Mouse (Mus musculus) cerebellum, adult 2 months (tissue): ENCODE results near the gene Timm8b. TPM values are rescaled to one million over a fixed set of nuclear protein-coding genes. Genes with fewer than 3 reads are reported as not detected.
"Not testable (repeated sequence)": the region's sequence is repeated elsewhere in the genome, so short reads cannot be mapped to it uniquely, and the experiment has no call there.

Experiments
- DNase-seq, 2 experiments: peaks; one replicate each; pipeline ENCODE4 v3.0.0; 2021
- H3K27ac ChIP-seq: fragments of 200-500 bp; 2 replicates; pipeline ENCODE4 v1.5.1; 2012; ENCODE audit warnings: low read length, control low read depth, inconsistent platforms; ENCODE audit not compliant: insufficient read depth
- H3K27me3 ChIP-seq: fragments of 200-500 bp; 2 replicates; pipeline ENCODE4 v1.6.1; 2012; ENCODE audit warnings: inconsistent platforms, mild to moderate bottlenecking, low read length, moderate library complexity; ENCODE audit not compliant: control insufficient read depth, insufficient read depth
- H3K4me1 ChIP-seq: fragments of 200-500 bp; 2 replicates; pipeline ENCODE4 v1.6.1; 2011; ENCODE audit warnings: low read length; ENCODE audit not compliant: control insufficient read depth, insufficient read depth
- H3K4me3 ChIP-seq: fragments of 200-500 bp; replicated peaks from 2 replicates; pipeline ENCODE3; 2011; ENCODE audit warnings: mild to moderate bottlenecking, low read depth, low read length, control low read depth; ENCODE audit not compliant: insufficient read depth
- CTCF ChIP-seq: fragments of 200-500 bp; IDR thresholded peaks from 2 replicates; pipeline ENCODE4 v1.5.1; 2011; ENCODE audit warnings: low read depth, mild to moderate bottlenecking, control low read depth, low read length, moderate library complexity, borderline replicate concordance; ENCODE audit not compliant: insufficient read depth
- POLR2A ChIP-seq: fragments of 200-500 bp; IDR thresholded peaks from 2 replicates; pipeline ENCODE4 v1.6.1; 2011; ENCODE audit warnings: low read length, control low read depth, borderline replicate concordance; ENCODE audit not compliant: insufficient read depth
- WGBS: fragments of 180-500 bp; shearing (Covaris S2); methylation state at CpG from one replicate; pipeline ENCODE4 v1.1.7; 2018; 5-methylcytosine and 5-hydroxymethylcytosine counted together
- polyA plus RNA-seq: library from polyadenylated mRNA; depleted of rRNA; stranded (reverse); fragments of >200 nt; gene quantifications from 2 replicates; pipeline ENCODE4 v1.2.3, GENCODE M21; 2012

Timm8b gene
- polyA plus RNA-seq, 1 experiment: 504 TPM

DNA sequence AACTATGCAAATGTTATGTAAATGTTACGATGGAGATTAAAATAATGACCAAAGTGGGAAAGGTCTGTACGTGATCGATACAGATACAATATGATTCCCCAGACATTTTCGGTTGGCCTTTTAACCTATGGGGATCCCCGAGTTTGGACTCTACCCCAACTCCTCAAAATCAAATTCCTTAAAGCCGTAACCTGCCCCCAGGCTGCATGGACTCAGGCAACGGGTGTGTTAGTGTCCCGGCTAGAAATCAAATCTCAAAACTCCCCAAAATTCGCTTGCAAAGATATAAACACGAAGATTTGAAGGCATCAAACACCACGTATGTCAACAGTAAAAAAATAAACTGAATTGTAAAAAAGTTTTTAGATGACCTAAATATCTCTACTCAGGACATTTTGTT, 12.5 kb downstream of the Timm8b start:
- Histone ChIP-seq H3K4me3 (peak overlapping the region; percentile 83), H3K4me1 (no peaks in the 10 kb centered on the region), H3K27ac (no peak overlapping the region), H3K27me3 (no peaks in the 10 kb centered on the region)
- WGBS: 32% methylated on average over 11 of the region's 11 CpGs
- no peak for TF ChIP-seq POLR2A
- TF ChIP-seq CTCF: no peak
- DNase-seq: no peak

- Histone ChIP-seq H3K27ac (peak within 1 kb of the TSS; percentile 72), H3K4me1 (no peaks in the 10 kb centered on the region), H3K27me3 (no peaks in the 10 kb centered on the region), H3K4me3 (peak within 1 kb of the TSS; percentile 83)
- peak; percentile 88 to 94 for DNase-seq
- WGBS: under 1% methylated on average over 81 of the region's 81 CpGs
- TF ChIP-seq CTCF: no peak
- peak; percentile 43; the same call in 1 of the 2 replicates for TF ChIP-seq POLR2A
Observed at GRCm38 (mm10) chr9:50616766-50617603, 13.3 kb downstream of the Timm8b start, which contains the start of the genes Pih1d2 and Nkapd1. Gene Pih1d2 (plus strand): TSS chr9:50617321. Gene Nkapd1 (minus strand): TSS chr9:50617464.

GRCm38 (mm10) chr9:50617794-50618330, 14.2 kb downstream of the Timm8b start:
- H3K4me1 ChIP-seq: no peaks in the 10 kb centered on the region
- H3K27me3 ChIP-seq: no peaks in the 10 kb centered on the region
- H3K27ac ChIP-seq: no peak overlapping the region
- no peak for DNase-seq
- H3K4me3 ChIP-seq: peak overlapping the region; percentile 83
- no peak for TF ChIP-seq POLR2A
- no peak for TF ChIP-seq CTCF
- 57% methylated on average over 9 of the region's 9 CpGs for WGBS

DNA sequence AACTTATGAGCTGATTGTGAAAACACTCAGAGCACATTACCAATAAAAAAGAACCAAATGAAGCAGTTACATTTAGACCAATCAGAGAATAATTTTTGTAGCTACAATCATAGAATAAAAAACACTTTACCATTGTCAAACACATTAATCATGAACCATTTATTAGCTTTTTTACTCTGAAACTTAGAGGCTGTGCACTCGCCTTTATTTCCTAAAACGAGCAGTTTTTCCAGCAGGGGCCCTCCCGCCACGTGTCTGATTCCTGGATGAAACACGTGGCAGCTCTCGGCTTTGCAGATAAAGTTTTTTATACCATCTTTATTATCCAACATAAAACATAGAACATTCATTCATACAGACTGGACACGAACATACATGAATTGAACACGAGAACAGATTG, 27.2 kb downstream of the Timm8b start:
- H3K4me3 ChIP-seq, DNase-seq, H3K4me1 ChIP-seq, H3K27ac ChIP-seq, H3K27me3 ChIP-seq: not testable (repeated sequence)
- WGBS: 91% methylated on average over 6 of the region's 8 CpGs

- Histone ChIP-seq H3K27me3 (no peaks in the 10 kb centered on the region), H3K4me1 (no peaks in the 10 kb centered on the region), H3K27ac (no peak overlapping the region), H3K4me3 (no peak overlapping the region)
- no peak for DNase-seq
- 88% methylated on average over 6 of the region's 6 CpGs for WGBS
- no peak for TF ChIP-seq POLR2A
Observed at GRCm38 (mm10) chr9:50632016-50632688, 28.4 kb downstream of the Timm8b start.

GRCm38 (mm10) chr9:50633059-50633458, 29.3 kb downstream of the Timm8b start:
- WGBS: 61% methylated on average over 2 of the region's 2 CpGs
- TF ChIP-seq POLR2A: no peak
- TF ChIP-seq CTCF: no peak
- no peak overlapping the region for H3K4me3 ChIP-seq
- no peak overlapping the region for H3K27ac ChIP-seq
- H3K4me1 ChIP-seq: no peaks in the 10 kb centered on the region
- DNase-seq: no peak
- no peaks in the 10 kb centered on the region for H3K27me3 ChIP-seq

GRCm38 (mm10) chr9:50634270-50634669, 30.6 kb downstream of the Timm8b start:
- H3K4me3 ChIP-seq: no peak overlapping the region
- 90% methylated on average over 11 of the region's 11 CpGs for WGBS
- DNase-seq: no peak
- no peak for TF ChIP-seq POLR2A
- no peak for TF ChIP-seq CTCF
- no peak overlapping the region for H3K27ac ChIP-seq
- H3K4me1 ChIP-seq: no peaks in the 10 kb centered on the region
- H3K27me3 ChIP-seq: no peaks in the 10 kb centered on the region
